Mouse (Mus musculus) lung, embryonic 14.5 days (tissue): ENCODE measurements around the gene Siah3. TPM values are rescaled to one million over a fixed set of nuclear protein-coding genes. Genes with fewer than 3 reads are reported as not detected.

ENCODE experiments used
- ATAC-seq: fragments of 200-750 bp; cut with Nextera tagmentation; 2 replicates; pipeline ENCODE4 v1.8.0; 2017; ENCODE audit warnings: mild to moderate bottlenecking, moderate TSS enrichment, moderate library complexity; ENCODE audit not compliant: insufficient read depth
- DNase-seq: peaks from one replicate; pipeline ENCODE4 v3.0.0-alpha.2; 2015
- H3K27ac ChIP-seq: fragments of 300-500 bp; sonication (generic); 2 replicates; pipeline ENCODE4 v1.5.1; 2014; ENCODE audit warnings: low read depth, mild to moderate bottlenecking, moderate library complexity
- H3K27me3 ChIP-seq: fragments of 300-500 bp; sonication (generic); 2 replicates; pipeline ENCODE4 v1.6.1; 2014; ENCODE audit warnings: low read length, control low read depth; ENCODE audit not compliant: insufficient read depth
- H3K36me3 ChIP-seq: fragments of 300-500 bp; sonication (generic); 2 replicates; pipeline ENCODE4 v1.6.1; 2014; ENCODE audit warnings: control low read depth; ENCODE audit not compliant: insufficient read depth
- H3K4me1 ChIP-seq: fragments of 300-500 bp; sonication (generic); 2 replicates; pipeline ENCODE4 v1.6.1; 2014; ENCODE audit warnings: antibody characterized with exemption, control low read depth; ENCODE audit not compliant: insufficient read depth
- H3K4me2 ChIP-seq: fragments of 300-500 bp; sonication (generic); 2 replicates; pipeline ENCODE4 v1.6.1; 2014; ENCODE audit warnings: mild to moderate bottlenecking
- H3K4me3 ChIP-seq: fragments of 300-500 bp; sonication (generic); 2 replicates; pipeline ENCODE4 v1.5.1; 2014; ENCODE audit warnings: low read depth, low read length
- H3K9ac ChIP-seq: fragments of 300-500 bp; sonication (generic); 2 replicates; pipeline ENCODE4 v1.6.1; 2014
- H3K9me3 ChIP-seq: fragments of 300-500 bp; sonication (generic); 2 replicates; pipeline ENCODE4 v1.6.1; 2016; ENCODE audit warnings: low read depth, low read length, control low read depth
- CTCF ChIP-seq: IDR thresholded peaks from 2 replicates; pipeline ENCODE4 v1.5.1; 2016; ENCODE audit warnings: antibody characterized with exemption, low read depth
- WGBS: fragments of 180-500 bp; shearing (Covaris S2); extraction: QIAGEN DNeasy Blood & Tissue Kit; methylation state at CpG from one replicate; pipeline ENCODE4 v1.1.7; 2014; 5-methylcytosine and 5-hydroxymethylcytosine counted together
- polyA plus RNA-seq: library from polyadenylated mRNA; unstranded; fragments of >200 nt; fragmentation: Nextera tagmentation; extraction: Ambion mirVana; gene quantifications from 2 replicates; pipeline ENCODE4 v1.2.1, GENCODE M21; 2014

Siah3 gene
- polyA plus RNA-seq, 1 experiment from 2014 or later = not detected

- no peak overlapping the region for H3K27ac ChIP-seq
- H3K4me1 ChIP-seq = no peaks in the 10 kb centered on the region
- no peak overlapping the region for H3K9ac ChIP-seq
- no peak overlapping the region for H3K4me2 ChIP-seq
- H3K36me3 ChIP-seq = no peaks in the 10 kb centered on the region
- no peaks in the 10 kb centered on the region for H3K9me3 ChIP-seq
- WGBS = 87% methylated on average over 8 of the region's 8 CpGs
- ATAC-seq (no peak), DNase-seq (no peak)
- TF ChIP-seq CTCF = no peak
- no peak overlapping the region for H3K4me3 ChIP-seq
- no peaks in the 10 kb centered on the region for H3K27me3 ChIP-seq
Observed at GRCm38 (mm10) chr14:75519668-75520067, 63.9 kb downstream of the Siah3 start.

GRCm38 (mm10) chr14:75524648-75525047, 68.9 kb downstream of the Siah3 start:
- Histone ChIP-seq H3K4me1 (peaks cover 7% of the 10 kb centered on the region; the same call in 1 of the 2 replicates), H3K36me3 (no peaks in the 10 kb centered on the region), H3K27ac (no peak overlapping the region), H3K4me2 (no peak overlapping the region), H3K9ac (no peak overlapping the region), H3K9me3 (no peaks in the 10 kb centered on the region), H3K27me3 (no peaks in the 10 kb centered on the region), H3K4me3 (no peak overlapping the region)
- no peak for TF ChIP-seq CTCF
- 90% methylated on average over 2 of the region's 2 CpGs for WGBS
- DNase-seq = no peak
- no peak for ATAC-seq

GRCm38 (mm10) chr14:75525376-75526145, 69.8 kb downstream of the Siah3 start:
- Histone ChIP-seq H3K27ac (no peak overlapping the region), H3K36me3 (no peaks in the 10 kb centered on the region), H3K27me3 (no peaks in the 10 kb centered on the region), H3K4me1 (peaks cover 7% of the 10 kb centered on the region; the same call in 1 of the 2 replicates), H3K9ac (no peak overlapping the region), H3K9me3 (no peaks in the 10 kb centered on the region), H3K4me2 (no peak overlapping the region), H3K4me3 (no peak overlapping the region)
- DNase-seq (no peak), ATAC-seq (no peak)
- TF ChIP-seq CTCF = no peak
- 84% methylated on average over 29 of the region's 29 CpGs for WGBS

- H3K4me3 ChIP-seq = no peak overlapping the region
- H3K9ac ChIP-seq = no peak overlapping the region
- H3K4me1 ChIP-seq = peaks cover 7% of the 10 kb centered on the region; the same call in 1 of the 2 replicates
- no peaks in the 10 kb centered on the region for H3K27me3 ChIP-seq
- no peaks in the 10 kb centered on the region for H3K36me3 ChIP-seq
- peak; percentile 79 for DNase-seq
- TF ChIP-seq CTCF = no peak
- ATAC-seq = peak; percentile 83
- H3K27ac ChIP-seq = no peak overlapping the region
- 44% methylated on average over 10 of the region's 10 CpGs for WGBS
- no peaks in the 10 kb centered on the region for H3K9me3 ChIP-seq
- H3K4me2 ChIP-seq = no peak overlapping the region
Observed at GRCm38 (mm10) chr14:75527464-75528190, 71.8 kb downstream of the Siah3 start.

GRCm38 (mm10) chr14:75530815-75531353, 75.1 kb downstream of the Siah3 start:
- Histone ChIP-seq H3K4me3 (no peak overlapping the region), H3K36me3 (no peaks in the 10 kb centered on the region), H3K9me3 (no peaks in the 10 kb centered on the region), H3K27ac (no peak overlapping the region), H3K4me1 (peaks cover 7% of the 10 kb centered on the region; the same call in 1 of the 2 replicates), H3K27me3 (no peaks in the 10 kb centered on the region), H3K4me2 (no peak overlapping the region), H3K9ac (no peak overlapping the region)
- DNase-seq (no peak), ATAC-seq (no peak)
- TF ChIP-seq CTCF = no peak
- WGBS = 82% methylated on average over 7 of the region's 7 CpGs

GRCm38 (mm10) chr14:75539205-75539604, 83.4 kb downstream of the Siah3 start:
- Histone ChIP-seq H3K27me3 (no peaks in the 10 kb centered on the region), H3K9ac (no peak overlapping the region), H3K4me1 (no peaks in the 10 kb centered on the region), H3K36me3 (no peaks in the 10 kb centered on the region), H3K4me3 (no peak overlapping the region), H3K9me3 (no peaks in the 10 kb centered on the region), H3K27ac (no peak overlapping the region), H3K4me2 (no peak overlapping the region)
- ATAC-seq (no peak), DNase-seq (no peak)
- TF ChIP-seq CTCF = no peak
- 29% methylated on average over 2 of the region's 2 CpGs for WGBS
